Mouse (Mus musculus): ENCODE results near the gene 3110009E18Rik. TPM values are rescaled to one million over a fixed set of nuclear protein-coding genes. Genes with fewer than 3 reads are reported as not detected.

Gene 3110009E18Rik
- total RNA-seq, 2 experiments from 2014 or later, result 12.5 to 14.2 TPM

GRCm38 (mm10) chr1:120138923-120139540 lies 18.0 kb downstream of the 3110009E18Rik start:
- no peak for DNase-seq (ENCODE audit: low spot score in 2 of 2)

- DNase-seq (ENCODE audit: low spot score in 2 of 2), result no peak
Measured at GRCm38 (mm10) chr1:120140144-120140693, 19.2 kb downstream of the 3110009E18Rik start.

- DNase-seq (ENCODE audit: low spot score in 2 of 2), result no peak
Measured at GRCm38 (mm10) chr1:120142551-120142950, 21.6 kb downstream of the 3110009E18Rik start.

GRCm38 (mm10) chr1:120145527-120146216 lies 24.7 kb downstream of the 3110009E18Rik start:
- no peak for DNase-seq (ENCODE audit: low spot score in 2 of 2)

GRCm38 (mm10) chr1:120146994-120147393 lies 26.0 kb downstream of the 3110009E18Rik start:
- no peak for DNase-seq (ENCODE audit: low spot score in 2 of 2)

- no peak for DNase-seq (ENCODE audit: low spot score in 2 of 2)
Measured at GRCm38 (mm10) chr1:120154232-120154631, 33.2 kb downstream of the 3110009E18Rik start.

- no peak for DNase-seq (ENCODE audit: low spot score in 2 of 2)
Measured at GRCm38 (mm10) chr1:120155325-120155724, 34.3 kb downstream of the 3110009E18Rik start.

GRCm38 (mm10) chr1:120158474-120159127 lies 37.6 kb downstream of the 3110009E18Rik start:
- no peak for DNase-seq (ENCODE audit: low spot score in 2 of 2)

- DNase-seq (ENCODE audit: low spot score in 2 of 2), result no peak
Measured at GRCm38 (mm10) chr1:120161502-120161901, 40.5 kb downstream of the 3110009E18Rik start.

GRCm38 (mm10) chr1:120162616-120163015 lies 41.6 kb downstream of the 3110009E18Rik start:
- DNase-seq (ENCODE audit: low spot score in 2 of 2), result no peak

- no peak for DNase-seq (ENCODE audit: low spot score in 2 of 2)
Measured at GRCm38 (mm10) chr1:120168016-120168415, 47.0 kb downstream of the 3110009E18Rik start.

- DNase-seq (ENCODE audit: low spot score in 2 of 2), result no peak
Measured at GRCm38 (mm10) chr1:120168674-120169073, 47.7 kb downstream of the 3110009E18Rik start.

GRCm38 (mm10) chr1:120170307-120170706 lies 49.3 kb downstream of the 3110009E18Rik start:
- DNase-seq (ENCODE audit: low spot score in 2 of 2), result no peak

GRCm38 (mm10) chr1:120171819-120172521 lies 51.0 kb downstream of the 3110009E18Rik start:
- no peak for DNase-seq (ENCODE audit: low spot score in 2 of 2)

- no peak for DNase-seq (ENCODE audit: low spot score in 2 of 2)
Measured at GRCm38 (mm10) chr1:120174991-120175390, 54.0 kb downstream of the 3110009E18Rik start.

GRCm38 (mm10) chr1:120176313-120176712 lies 55.3 kb downstream of the 3110009E18Rik start:
- DNase-seq (ENCODE audit: low spot score in 2 of 2), result no peak

GRCm38 (mm10) chr1:120177141-120177540 lies 56.2 kb downstream of the 3110009E18Rik start:
- no peak for DNase-seq (ENCODE audit: low spot score in 2 of 2)

- DNase-seq (ENCODE audit: low spot score in 2 of 2), result no peak
Measured at GRCm38 (mm10) chr1:120186204-120186603, 65.2 kb downstream of the 3110009E18Rik start.

GRCm38 (mm10) chr1:120186655-120187054 lies 65.7 kb downstream of the 3110009E18Rik start:
- no peak for DNase-seq (ENCODE audit: low spot score in 2 of 2)

- DNase-seq (ENCODE audit: low spot score in 2 of 2), result no peak
Measured at GRCm38 (mm10) chr1:120187059-120187458, 66.1 kb downstream of the 3110009E18Rik start.

GRCm38 (mm10) chr1:120189206-120189605 lies 68.2 kb downstream of the 3110009E18Rik start:
- DNase-seq (ENCODE audit: low spot score in 2 of 2), result no peak
